Mouse (Mus musculus) MN1 (cell line): ENCODE data around the gene Npas2.

Experiments
- DNase-seq: peaks from one replicate; pipeline ENCODE4 v3.0.0-alpha.2; 2016; ENCODE audit warnings: low spot score

The Npas2 gene

GRCm38 (mm10) chr1:39284786-39285185, 91.3 kb downstream of the Npas2 start:
- no peak for DNase-seq

DNA sequence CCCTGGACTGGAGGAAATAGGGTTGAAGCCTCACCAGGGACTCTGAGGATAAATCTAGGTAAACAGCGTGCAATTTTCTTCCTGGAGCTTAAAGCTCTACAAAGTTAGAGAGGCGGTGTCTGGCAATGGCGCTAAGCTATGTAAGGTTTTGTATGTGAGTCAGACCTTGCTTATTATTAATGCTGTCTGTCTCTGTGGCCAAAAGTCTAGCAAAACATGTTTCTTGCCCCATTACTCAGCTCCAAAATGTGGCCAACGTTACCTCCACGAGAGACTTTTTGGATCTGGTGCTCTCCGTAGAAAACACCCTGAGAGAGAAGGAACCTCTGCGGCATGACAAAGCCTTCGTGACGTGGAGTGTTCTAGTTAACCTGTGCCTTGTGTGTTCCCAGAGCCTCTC, 93.5 kb downstream of the Npas2 start:
- no peak for DNase-seq

- DNase-seq: peak; percentile 49
These were observed 94.3 kb downstream of the Npas2 start for GRCm38 (mm10) chr1:39287831-39288230.

DNA sequence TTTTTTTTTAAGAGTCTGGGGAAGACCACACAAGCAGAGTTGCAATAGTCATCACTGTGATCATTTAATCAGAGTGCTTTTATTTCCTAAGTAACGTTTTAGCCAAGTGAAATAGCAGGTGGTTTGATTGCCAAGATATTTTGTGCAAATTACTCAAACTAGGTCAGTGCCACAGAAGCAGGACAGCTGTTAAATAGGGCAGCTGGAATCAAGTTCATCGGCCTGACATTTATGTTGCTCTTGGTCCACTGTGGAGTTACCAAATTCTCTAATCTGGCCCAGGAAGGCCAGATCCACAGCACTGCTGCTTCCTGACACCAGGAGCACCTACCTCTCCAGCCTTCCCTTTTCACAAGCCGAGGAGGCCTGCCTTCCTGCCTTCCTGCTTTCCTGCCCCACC, 94.9 kb downstream of the Npas2 start:
- peak; percentile 60 for DNase-seq

GRCm38 (mm10) chr1:39292001-39292400, 98.5 kb downstream of the Npas2 start:
- no peak for DNase-seq

DNA sequence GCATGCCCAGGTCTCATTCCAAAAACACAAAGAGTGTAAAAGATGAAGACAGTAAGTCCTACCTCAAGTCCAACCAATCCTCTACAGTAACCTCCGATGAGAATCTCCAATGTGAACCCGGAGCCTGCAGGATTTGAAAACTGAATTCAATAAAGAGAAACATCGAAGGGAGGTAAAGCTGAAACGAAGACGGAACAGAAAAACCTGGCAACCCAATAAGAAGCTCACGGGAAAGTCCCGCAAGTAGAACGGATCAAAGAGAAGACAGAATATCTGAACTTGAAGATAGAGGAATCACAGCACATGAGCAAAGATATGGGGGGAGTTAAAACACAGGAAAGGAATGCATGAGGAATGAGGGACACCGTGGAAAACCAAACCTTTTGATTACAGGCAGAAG, 104.8 kb downstream of the Npas2 start:
- no peak for DNase-seq

DNA sequence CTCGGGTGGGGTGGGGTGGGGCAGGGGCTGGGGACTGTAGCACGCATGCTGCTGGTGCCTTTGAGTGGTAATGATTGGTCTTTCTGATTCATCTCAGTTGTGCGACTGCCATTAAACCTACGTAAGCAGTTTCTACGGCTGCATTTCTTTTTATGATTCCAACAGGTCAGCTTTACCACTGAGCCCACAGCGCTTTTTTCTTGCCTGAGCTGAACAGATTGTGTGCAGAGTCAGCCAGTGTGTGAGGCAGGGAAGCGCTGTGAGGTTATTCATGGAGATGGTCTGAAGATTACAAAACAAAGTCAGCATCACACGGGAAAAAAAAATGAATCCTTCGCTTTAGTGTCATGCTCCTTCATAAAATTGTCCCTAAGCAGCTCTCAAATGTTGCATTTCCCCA, 106.7 kb downstream of the Npas2 start:
- no peak for DNase-seq

- DNase-seq: no peak
These were observed 107.1 kb downstream of the Npas2 start for GRCm38 (mm10) chr1:39300676-39301075.

DNA sequence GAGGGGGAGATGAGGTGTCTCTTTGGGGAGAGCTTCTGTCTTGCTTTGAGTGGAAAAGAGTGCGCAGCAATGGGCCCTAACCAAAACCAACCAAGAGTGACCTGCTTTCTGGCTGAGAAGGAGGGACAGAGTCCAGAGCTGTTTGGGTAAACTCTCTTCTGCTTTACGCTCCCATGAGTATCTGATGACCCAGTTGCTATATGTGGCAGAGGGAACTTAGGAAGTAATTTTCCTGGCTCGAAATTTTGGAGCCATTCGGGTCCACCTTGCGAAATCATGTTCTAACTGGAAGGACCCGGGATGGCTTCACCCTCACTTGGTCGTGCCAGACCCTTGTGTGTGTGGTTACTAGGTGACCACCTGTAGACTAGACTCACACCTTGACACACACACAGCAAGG, 108.7 kb downstream of the Npas2 start:
- DNase-seq: no peak

- no peak for DNase-seq
These were observed 109.6 kb downstream of the Npas2 start for GRCm38 (mm10) chr1:39303054-39303649.

DNA sequence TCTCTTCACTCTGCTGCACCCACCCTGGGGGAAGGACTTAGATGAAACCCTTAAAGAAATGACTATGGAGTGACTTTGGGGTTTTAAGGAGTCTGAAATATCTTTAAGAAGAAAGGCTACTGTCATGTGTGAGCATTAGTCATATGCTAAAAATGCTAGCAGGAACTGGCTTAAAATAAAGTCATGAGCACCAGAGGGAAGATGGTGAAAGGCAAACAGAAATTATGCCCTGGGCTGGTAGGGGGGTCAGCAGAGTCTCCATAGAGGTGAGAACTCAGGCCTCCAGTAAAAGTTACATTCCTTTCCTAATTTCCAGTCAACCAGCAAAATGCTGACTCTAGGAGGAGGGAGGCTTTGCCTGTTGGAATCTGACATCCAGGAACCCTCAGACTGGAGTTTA, 113.8 kb downstream of the Npas2 start:
- DNase-seq: no peak

DNA sequence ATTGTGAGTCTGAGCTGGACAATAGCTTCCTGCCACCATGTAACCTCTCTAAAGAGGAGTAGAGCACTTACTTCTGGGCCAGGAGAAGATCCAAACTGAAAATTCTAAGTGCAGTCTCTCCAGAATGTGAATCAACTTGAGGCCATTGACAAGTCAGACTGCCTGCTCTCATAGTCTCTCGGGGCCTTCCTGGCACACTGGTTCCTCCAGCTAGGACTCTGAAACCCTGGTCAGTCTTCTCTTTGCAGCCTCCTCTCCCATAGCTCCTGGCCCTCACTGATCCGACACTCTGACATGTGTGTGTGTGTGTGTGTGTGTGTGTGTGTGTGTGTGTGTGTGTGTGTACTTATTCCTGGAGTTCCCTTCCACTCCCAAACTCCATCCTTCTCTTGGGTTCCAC, 114.4 kb downstream of the Npas2 start:
- DNase-seq: no peak

DNA sequence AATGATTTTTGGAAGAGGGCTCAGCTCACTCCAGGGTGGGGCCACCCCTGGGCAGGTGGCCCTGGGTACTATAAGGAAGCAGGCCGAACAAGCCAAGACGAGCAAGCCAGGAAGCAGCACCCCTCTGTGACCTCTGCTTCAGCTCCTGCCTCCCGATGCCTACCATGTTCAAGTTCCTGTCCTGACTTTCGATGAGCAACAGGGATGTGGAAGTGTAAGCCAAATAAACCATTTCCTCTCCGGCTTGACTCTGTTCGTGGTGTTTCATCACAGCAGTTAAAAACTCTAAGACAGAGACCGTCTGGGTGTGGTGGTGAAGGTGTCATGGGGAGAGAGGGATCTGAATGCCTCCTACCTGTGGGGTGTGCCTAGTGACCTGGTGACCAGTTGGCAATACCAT, 116.0 kb downstream of the Npas2 start:
- no peak for DNase-seq

DNA sequence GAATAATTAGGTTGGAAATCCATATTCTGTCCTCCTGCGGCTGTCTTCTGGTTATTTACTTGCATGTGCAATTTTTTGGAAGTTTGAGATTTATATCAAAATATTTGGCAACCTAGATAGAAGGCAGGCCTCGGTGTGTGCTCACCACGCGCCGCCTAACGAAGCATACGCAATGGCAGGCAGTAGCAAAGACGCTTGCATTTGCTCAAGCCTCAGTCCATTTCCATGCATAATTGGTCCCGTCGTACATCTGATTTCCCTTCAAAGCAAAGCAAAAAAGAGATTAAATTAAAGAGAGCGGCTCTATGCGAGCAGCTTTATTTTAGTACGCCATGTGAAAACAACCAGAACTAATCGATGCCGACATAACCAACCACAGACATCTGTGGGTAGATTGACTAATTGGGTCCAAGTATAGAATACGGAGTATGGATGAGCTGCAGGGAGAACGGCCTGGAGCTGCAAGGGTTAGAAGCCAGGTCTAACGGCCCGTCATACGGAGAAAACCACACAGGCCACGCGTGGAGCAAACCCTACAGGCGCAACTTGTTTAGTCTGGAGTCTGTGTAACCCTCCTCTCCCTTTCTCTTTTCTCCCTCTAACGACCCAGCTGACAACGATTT, 118.9 kb downstream of the Npas2 start:
- DNase-seq: peak; percentile 63

GRCm38 (mm10) chr1:39313352-39314245, 120.1 kb downstream of the Npas2 start:
- DNase-seq: peak; percentile 32

DNA sequence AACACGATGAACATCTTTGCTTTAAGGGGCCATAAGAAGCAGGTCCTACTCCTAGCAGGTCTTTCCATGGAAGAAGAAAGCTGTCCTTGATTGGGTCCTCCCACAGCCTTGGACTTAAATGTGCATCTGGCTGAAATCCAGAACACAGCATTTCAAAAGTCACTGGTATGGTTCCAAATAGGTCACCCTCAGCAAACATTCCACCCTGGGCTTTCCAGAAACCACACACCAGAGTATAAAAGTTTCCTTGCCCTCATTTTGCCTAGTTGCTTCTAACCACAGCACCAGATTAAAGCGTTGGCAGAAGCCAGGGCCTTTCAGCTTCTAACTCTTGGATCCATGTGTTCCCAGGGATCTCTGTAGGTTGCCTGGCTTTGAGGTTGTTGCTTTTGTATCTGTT, 124.4 kb downstream of the Npas2 start:
- DNase-seq: peak; percentile 19

- DNase-seq: no peak
These were observed 125.3 kb downstream of the Npas2 start for GRCm38 (mm10) chr1:39318870-39319269.

DNA sequence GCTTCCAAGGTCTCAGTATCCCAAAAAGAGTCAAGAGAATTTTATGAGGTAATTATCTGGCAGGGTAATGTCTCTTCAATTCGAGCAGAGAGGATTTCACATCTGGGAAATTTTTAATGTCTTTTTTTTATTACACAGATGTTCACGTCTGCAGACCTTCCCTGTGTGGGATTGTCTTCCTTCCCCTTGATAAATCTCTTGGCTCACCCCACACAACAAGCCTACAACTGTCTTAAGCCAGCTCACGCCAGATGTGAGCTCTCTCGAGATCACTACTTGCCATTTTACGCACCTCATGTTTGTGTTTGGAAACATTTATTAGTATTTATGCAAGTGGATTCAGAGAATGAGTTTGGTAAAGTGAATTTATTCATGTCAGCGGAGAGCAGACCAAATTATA, 128.4 kb downstream of the Npas2 start:
- DNase-seq: no peak

DNA sequence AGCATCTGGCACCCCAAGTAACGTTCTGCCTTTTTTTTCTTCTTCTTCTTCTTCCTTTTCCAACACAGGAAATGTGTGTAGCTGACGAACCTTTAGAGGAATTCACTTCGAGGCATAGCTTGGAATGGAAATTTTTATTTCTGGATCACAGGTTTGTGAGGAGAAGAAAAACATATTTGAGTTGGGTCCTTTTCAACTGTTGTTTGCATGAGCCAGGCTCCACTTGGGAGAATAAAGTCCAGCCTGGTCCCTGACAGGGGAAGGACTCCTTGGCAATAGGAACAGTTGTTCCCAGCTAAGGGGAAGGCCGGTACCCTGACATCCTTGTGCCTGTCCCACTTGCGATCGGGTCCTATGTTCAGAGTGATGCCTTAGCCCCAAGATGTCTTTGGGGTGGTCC, 131.7 kb downstream of the Npas2 start:
- DNase-seq: no peak

- no peak for DNase-seq
These were observed 134.0 kb downstream of the Npas2 start for GRCm38 (mm10) chr1:39327546-39327945.

GRCm38 (mm10) chr1:39330857-39331594, 137.5 kb downstream of the Npas2 start:
- DNase-seq: no peak

GRCm38 (mm10) chr1:39332456-39332855, 138.9 kb downstream of the Npas2 start:
- no peak for DNase-seq
